Mouse (Mus musculus) thymus, adult 2 months (tissue): ENCODE results near the gene Gabrb2.

Experiments used
- CTCF ChIP-seq: fragments of 200-500 bp; IDR thresholded peaks from 2 replicates; pipeline ENCODE4 v1.5.1; 2012; ENCODE audit warnings: mild to moderate bottlenecking, control low read depth, low read length, moderate library complexity, borderline replicate concordance; ENCODE audit not compliant: control insufficient read depth, poor library complexity, insufficient read depth; ENCODE audit errors: extremely low read depth
- POLR2A ChIP-seq: fragments of 200-500 bp; IDR thresholded peaks from 2 replicates; pipeline ENCODE4 v1.6.1; 2012; ENCODE audit warnings: mild to moderate bottlenecking, low read length, control low read depth, moderate library complexity; ENCODE audit not compliant: control insufficient read depth, poor library complexity, insufficient read depth; ENCODE audit errors: extremely low read depth

DNA sequence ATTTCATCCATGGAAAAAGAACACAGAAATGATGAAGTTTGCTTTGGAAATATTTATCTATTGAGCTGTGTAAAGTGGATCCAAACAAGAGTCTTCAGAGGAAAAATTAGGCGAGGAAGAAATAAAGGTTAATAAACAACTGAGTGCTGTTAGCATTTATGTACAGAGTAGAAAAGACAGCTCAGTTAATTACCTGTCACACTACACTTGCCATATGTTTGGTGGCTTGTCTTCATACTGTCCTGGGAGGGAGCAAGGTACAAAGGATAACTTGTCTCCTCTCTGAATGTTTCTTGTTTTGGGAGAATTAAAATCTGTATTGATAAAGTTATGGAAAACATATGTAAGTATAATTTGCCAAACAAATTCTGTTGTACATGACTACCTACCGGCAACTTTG lies 40.6 kb upstream of the Gabrb2 start:
- TF ChIP-seq CTCF (no peak), POLR2A (no peak)
